Mouse (Mus musculus) megakaryocyte, embryonic 14.5 days (primary cell): ENCODE measurements around the gene Maml2.

Source experiments
- FLI1 ChIP-seq: IDR thresholded peaks from 2 replicates; pipeline ENCODE4 v1.6.1; 2012; ENCODE audit warnings: low read length, inconsistent platforms, mixed read lengths
- GATA1 ChIP-seq: IDR thresholded peaks from 3 replicates; pipeline ENCODE4 v1.6.1; 2012; ENCODE audit warnings: mixed read lengths, low read length, inconsistent platforms, borderline replicate concordance

DNA sequence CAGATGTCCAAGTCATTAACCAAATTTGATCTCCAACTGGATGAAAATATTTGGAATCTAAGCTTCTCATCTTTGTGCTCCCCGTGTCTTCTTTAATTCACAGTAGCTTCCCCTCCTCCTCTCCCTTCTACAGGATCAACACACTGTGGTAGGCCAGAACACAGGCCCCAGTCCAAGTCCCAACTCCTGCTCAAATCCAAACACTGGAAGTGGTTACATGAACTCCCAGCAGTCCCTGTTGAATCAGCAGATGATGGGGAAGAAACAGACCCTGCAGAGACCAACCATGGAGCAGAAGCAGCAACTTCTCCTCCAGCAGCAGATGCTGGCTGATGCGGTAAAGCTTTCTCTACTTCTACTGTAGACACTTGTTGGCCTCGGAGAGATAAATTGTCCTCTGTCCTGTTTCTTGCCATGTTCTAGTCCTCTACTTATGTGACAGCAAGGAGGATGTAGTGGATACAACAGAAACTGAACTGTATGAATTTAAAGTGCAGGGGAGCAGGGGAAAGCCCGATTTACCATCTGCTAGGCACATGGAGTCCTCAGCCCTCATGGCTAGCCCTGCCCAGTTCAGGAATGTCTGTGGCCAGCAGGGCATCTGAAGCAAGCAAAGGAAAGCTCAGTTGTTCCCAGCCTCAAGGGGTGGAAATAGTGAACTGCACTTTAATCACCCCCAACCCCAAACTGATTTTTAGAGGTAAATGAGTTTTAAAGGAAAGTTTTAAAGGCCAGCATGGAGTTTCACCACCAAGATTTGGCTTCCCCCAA lies 399.5 kb downstream of the Maml2 start:
- TF ChIP-seq GATA1 (no peak), FLI1 (no peak)
